Mouse (Mus musculus) liver, postnatal 0 days (tissue): ENCODE results near the gene Ube2h. TPM values are rescaled to one million over a fixed set of nuclear protein-coding genes. Genes with fewer than 3 reads are reported as not detected.

ENCODE experiments used
- ATAC-seq: fragments of 200-750 bp; cut with Nextera tagmentation; 2 replicates; pipeline ENCODE4 v1.8.0; 2017; ENCODE audit warnings: mild to moderate bottlenecking, moderate library complexity
- DNase-seq: peaks from one replicate; pipeline ENCODE4 v3.0.0-alpha.2; 2016
- H3K27ac ChIP-seq: fragments of 300-500 bp; sonication (generic); 2 replicates; pipeline ENCODE4 v1.5.1; 2014; ENCODE audit warnings: antibody characterized with exemption, moderate library complexity, mild to moderate bottlenecking, low read depth
- H3K27me3 ChIP-seq: fragments of 300-500 bp; sonication (generic); 2 replicates; pipeline ENCODE4 v1.6.1; 2014; ENCODE audit warnings: low read length, control low read depth, mixed read lengths; ENCODE audit not compliant: insufficient read depth
- H3K36me3 ChIP-seq: fragments of 300-500 bp; sonication (generic); replicated peaks from 2 replicates; pipeline ENCODE4 v1.6.1; 2014; ENCODE audit warnings: mild to moderate bottlenecking, control low read depth, low read length, moderate library complexity, mixed read lengths; ENCODE audit not compliant: insufficient read depth
- H3K4me1 ChIP-seq: fragments of 300-500 bp; sonication (generic); 2 replicates; pipeline ENCODE4 v1.6.1; 2014; ENCODE audit warnings: antibody characterized with exemption, mild to moderate bottlenecking, control low read depth; ENCODE audit not compliant: insufficient read depth
- H3K4me2 ChIP-seq: fragments of 300-500 bp; sonication (generic); 2 replicates; pipeline ENCODE4 v1.6.1; 2014; ENCODE audit warnings: low read depth, mild to moderate bottlenecking, low read length, moderate library complexity, mixed read lengths
- H3K4me3 ChIP-seq: fragments of 300-500 bp; sonication (generic); 2 replicates; pipeline ENCODE4 v1.5.1; 2014; ENCODE audit warnings: low read depth, low read length
- H3K9ac ChIP-seq: fragments of 300-500 bp; sonication (generic); replicated peaks from 2 replicates; pipeline ENCODE4 v1.6.1; 2014; ENCODE audit warnings: mild to moderate bottlenecking, moderate library complexity
- H3K9me3 ChIP-seq: fragments of 300-500 bp; sonication (generic); 2 replicates; pipeline ENCODE4 v1.6.1; 2016; ENCODE audit warnings: mild to moderate bottlenecking, control low read depth, low read length, mixed read lengths
- CTCF ChIP-seq: sonication (generic); IDR thresholded peaks from 2 replicates; pipeline ENCODE4 v1.5.1; 2016; ENCODE audit warnings: antibody characterized with exemption, low read depth
- EP300 ChIP-seq: IDR thresholded peaks from 2 replicates; pipeline ENCODE4 v1.6.1; 2016; ENCODE audit warnings: antibody characterized with exemption, low read depth, mild to moderate bottlenecking
- WGBS: fragments of 180-500 bp; shearing (Covaris S2); extraction: QIAGEN DNeasy Blood & Tissue Kit; methylation state at CpG from one replicate; pipeline ENCODE4 v1.1.7; 2014; ENCODE audit not compliant: insufficient replicate concordance; 5-methylcytosine and 5-hydroxymethylcytosine counted together
- polyA plus RNA-seq: library from polyadenylated mRNA; unstranded; fragments of >200 nt; fragmentation: Nextera tagmentation; extraction: Ambion mirVana; gene quantifications from 2 replicates; pipeline ENCODE4 v1.2.1, GENCODE M21; 2015

Gene Ube2h
- polyA plus RNA-seq, 1 experiment from 2014 or later: 18.2 TPM

DNA sequence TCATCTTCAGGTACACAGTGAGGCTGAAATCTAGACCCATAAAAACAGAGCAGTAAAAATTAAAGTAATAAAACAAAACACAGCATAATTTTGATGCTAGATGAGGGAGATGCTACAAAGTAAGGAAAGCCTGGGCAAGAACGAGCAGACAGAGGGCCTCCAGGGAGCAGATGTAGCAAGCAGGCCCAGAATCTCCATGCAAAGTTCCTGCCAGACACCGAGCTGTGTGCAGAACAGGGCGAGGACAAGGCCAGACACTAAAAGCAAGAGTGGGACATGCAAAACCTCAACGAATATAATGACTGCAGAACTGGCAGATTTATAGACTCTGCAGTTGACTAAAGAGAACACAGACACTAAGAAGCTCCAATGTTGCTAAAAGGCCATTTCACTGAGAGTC, 38.9 kb downstream of the Ube2h start:
- no peak overlapping the region for H3K27ac ChIP-seq
- H3K36me3 ChIP-seq: peaks cover 65% of the 10 kb centered on the region
- no peak for ATAC-seq

DNA sequence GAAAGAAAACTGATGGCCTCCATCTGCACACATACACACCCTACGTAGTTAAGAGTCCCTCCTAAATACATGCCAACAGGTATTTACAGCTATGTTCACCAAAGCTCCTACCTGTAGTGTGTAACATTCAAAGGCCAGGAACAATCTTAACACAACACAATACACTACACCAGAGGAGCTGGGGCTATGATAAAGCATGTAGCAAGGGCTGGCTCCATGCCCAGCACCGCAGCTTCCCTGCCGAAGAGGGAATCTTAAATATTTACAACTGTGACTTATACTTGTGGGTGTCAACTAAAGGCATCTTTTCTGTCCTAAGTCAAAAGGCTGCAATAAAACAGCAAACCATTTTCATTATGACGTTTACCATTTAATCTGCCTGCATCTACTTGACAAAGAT, 41.3 kb downstream of the Ube2h start:
- no peak for ATAC-seq
- peaks cover 76% of the 10 kb centered on the region for H3K36me3 ChIP-seq
- WGBS: 59% methylated on average over 4 of the region's 4 CpGs
- no peak overlapping the region for H3K27ac ChIP-seq
- DNase-seq: peak; percentile 18
- H3K27me3 ChIP-seq: no peaks in the 10 kb centered on the region
- no peaks in the 10 kb centered on the region for H3K9me3 ChIP-seq
- H3K9ac ChIP-seq: no peak overlapping the region
- H3K4me3 ChIP-seq: no peak overlapping the region
- peaks cover 3% of the 10 kb centered on the region; the same call in 1 of the 2 replicates for H3K4me1 ChIP-seq
- TF ChIP-seq CTCF (no peak), EP300 (no peak)
- H3K4me2 ChIP-seq: no peak overlapping the region

More for the DNA sequence above, 38.9 kb downstream of the Ube2h start:
- Histone ChIP-seq H3K4me2 (no peak overlapping the region), H3K4me3 (no peak overlapping the region), H3K9ac (no peak overlapping the region), H3K4me1 (peaks cover 3% of the 10 kb centered on the region; the same call in 1 of the 2 replicates), H3K9me3 (no peaks in the 10 kb centered on the region), H3K27me3 (no peaks in the 10 kb centered on the region)
- 92% methylated on average over 4 of the region's 4 CpGs for WGBS
- no peak for DNase-seq
- TF ChIP-seq EP300 (no peak), CTCF (no peak)

DNA sequence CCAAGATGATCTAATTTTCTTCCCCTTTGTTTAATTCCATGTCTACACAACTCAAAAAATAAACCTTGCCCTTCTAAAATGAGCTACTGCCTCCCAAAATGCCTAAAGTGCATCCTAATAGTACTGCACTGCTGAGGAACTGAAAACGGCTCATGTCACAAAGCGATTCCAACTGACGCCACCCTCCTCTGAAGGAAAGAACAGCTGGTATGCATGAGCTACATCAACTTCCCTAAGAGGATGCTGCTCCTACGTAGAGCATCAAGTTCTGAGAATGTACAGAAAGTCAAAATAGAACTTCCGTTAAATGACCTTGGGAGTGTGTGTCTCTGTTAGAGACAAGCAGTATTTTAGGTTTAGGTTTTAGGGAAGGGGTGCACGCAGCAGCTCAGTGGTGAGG, 45.1 kb downstream of the Ube2h start:
- no peak overlapping the region for H3K4me3 ChIP-seq
- no peak overlapping the region for H3K9ac ChIP-seq
- ATAC-seq (no peak), DNase-seq (no peak)
- no peaks in the 10 kb centered on the region for H3K27me3 ChIP-seq
- H3K9me3 ChIP-seq: no peaks in the 10 kb centered on the region
- H3K4me2 ChIP-seq: no peak overlapping the region
- no peak overlapping the region for H3K27ac ChIP-seq
- peaks cover 71% of the 10 kb centered on the region for H3K36me3 ChIP-seq
- 89% methylated on average over 6 of the region's 6 CpGs for WGBS
- H3K4me1 ChIP-seq: peaks cover 3% of the 10 kb centered on the region; the same call in 1 of the 2 replicates
- TF ChIP-seq CTCF: no peak
- no peak for TF ChIP-seq EP300

DNA sequence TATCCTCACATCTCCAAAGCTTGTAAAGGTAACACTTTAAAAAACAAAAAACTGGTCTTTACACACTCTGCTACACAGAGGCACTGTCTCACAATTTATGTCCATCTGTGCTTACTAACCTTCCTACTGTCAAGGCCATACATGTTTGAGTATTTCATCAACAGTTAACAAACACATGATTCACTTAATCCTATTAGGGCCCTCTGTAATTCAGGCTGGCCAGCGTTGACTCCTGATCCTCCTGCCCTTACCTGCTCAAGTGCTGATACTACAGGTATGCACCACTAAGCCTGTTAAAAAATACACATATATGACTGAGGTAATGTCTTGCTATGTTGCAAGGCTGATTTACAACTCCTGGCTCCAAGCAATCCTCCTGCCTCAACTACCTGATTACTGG, 46.4 kb downstream of the Ube2h start:
- H3K36me3 ChIP-seq: peaks cover 61% of the 10 kb centered on the region
- H3K9me3 ChIP-seq: no peaks in the 10 kb centered on the region
- TF ChIP-seq CTCF (no peak), EP300 (no peak)
- no peak overlapping the region for H3K9ac ChIP-seq
- 65% methylated on average over 1 of the region's 1 CpGs for WGBS
- DNase-seq (no peak), ATAC-seq (peak; percentile 65)
- peaks cover 2% of the 10 kb centered on the region; the same call in 1 of the 2 replicates for H3K4me1 ChIP-seq
- no peak overlapping the region for H3K4me2 ChIP-seq
- H3K27ac ChIP-seq: no peak overlapping the region
- H3K27me3 ChIP-seq: no peaks in the 10 kb centered on the region
- H3K4me3 ChIP-seq: no peak overlapping the region

DNA sequence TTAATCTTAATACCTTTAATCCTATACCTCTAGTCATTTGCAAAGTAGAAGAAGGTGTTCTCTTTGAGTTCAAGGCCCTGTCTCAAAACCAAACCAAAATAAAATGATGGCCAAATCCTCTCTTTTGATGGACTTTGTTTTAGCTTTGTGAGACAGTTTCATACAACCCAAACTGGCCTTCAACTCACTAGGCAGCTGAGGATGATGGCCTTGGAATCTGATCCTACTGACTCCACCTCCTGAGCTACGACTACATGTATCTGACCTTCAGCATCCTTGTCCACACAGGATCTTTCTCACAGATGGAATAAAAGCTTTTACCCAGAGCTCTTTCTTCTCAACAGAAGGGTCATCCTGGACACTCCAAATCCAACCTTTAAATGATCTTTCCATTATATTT, 48.5 kb downstream of the Ube2h start:
- H3K4me3 ChIP-seq: no peak overlapping the region
- H3K4me1 ChIP-seq: no peaks in the 10 kb centered on the region
- ATAC-seq (no peak), DNase-seq (no peak)
- no peak overlapping the region for H3K4me2 ChIP-seq
- 63% methylated on average over 1 of the region's 1 CpGs for WGBS
- no peaks in the 10 kb centered on the region for H3K27me3 ChIP-seq
- peaks cover 56% of the 10 kb centered on the region for H3K36me3 ChIP-seq
- no peaks in the 10 kb centered on the region for H3K9me3 ChIP-seq
- TF ChIP-seq EP300: no peak
- no peak for TF ChIP-seq CTCF
- no peak overlapping the region for H3K27ac ChIP-seq
- H3K9ac ChIP-seq: no peak overlapping the region

DNA sequence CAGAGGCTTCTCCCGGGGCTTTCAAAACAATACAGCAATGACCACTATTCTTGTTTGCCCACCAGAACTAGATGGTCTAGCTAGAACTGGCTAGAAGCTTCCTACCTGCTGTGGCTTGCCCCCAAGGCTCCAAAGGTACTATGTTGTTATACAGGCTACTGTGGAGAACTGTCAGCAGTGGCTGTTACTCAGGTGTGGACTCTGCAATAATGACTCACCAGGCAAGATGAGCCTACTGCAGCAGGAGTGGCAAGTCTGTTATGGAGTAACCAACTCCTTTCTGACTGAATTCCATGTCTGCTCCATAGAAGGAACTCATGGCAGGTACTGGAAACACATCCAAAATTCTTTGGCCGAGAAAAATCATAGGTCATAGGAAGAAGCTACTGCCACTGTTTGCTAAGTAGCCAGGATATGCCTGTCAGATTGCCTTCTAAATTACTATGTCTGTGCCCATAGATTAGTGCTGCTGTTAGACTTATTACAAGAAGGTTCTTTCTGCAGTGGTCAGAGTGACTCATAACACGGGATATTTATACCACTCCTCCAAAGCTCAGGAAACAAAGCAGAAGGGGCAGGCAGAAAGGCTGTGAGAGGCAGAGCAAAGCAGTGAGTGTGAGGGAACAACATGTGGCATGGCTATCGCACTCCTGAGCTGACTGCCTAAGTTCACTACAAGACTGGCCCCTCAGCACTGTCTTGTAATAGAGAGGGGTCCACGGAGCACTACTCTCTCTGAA, 51.9 kb downstream of the Ube2h start:
- Histone ChIP-seq H3K4me2 (no peak overlapping the region), H3K36me3 (peaks cover 23% of the 10 kb centered on the region), H3K9ac (no peak overlapping the region), H3K27me3 (no peaks in the 10 kb centered on the region), H3K4me1 (no peaks in the 10 kb centered on the region), H3K27ac (no peak overlapping the region), H3K9me3 (no peaks in the 10 kb centered on the region), H3K4me3 (no peak overlapping the region)
- TF ChIP-seq CTCF: no peak
- no peak for TF ChIP-seq EP300
- WGBS: 72% methylated on average over 5 of the region's 5 CpGs
- ATAC-seq: peak; percentile 13; the same call in 1 of the 2 replicates
- no peak for DNase-seq
